Mouse (Mus musculus) CH12.LX (cell line): ENCODE results near the gene Esyt2. TPM values are rescaled to one million over a fixed set of nuclear protein-coding genes. Genes with fewer than 3 reads are reported as not detected.

Source experiments
- DNase-seq: peaks from one replicate; pipeline ENCODE4 v3.0.0-alpha.2; 2013; ENCODE audit errors: extremely low read depth
- H3K27ac ChIP-seq: 2 replicates; pipeline ENCODE4 v1.5.1; 2012; ENCODE audit warnings: low read depth, mild to moderate bottlenecking, control low read depth, moderate library complexity; ENCODE audit not compliant: insufficient read depth
- H3K27me3 ChIP-seq: replicated peaks from 2 replicates; pipeline ENCODE3; 2012; ENCODE audit warnings: inconsistent platforms
- H3K36me3 ChIP-seq, 2 experiments: replicated peaks in 1 of 2; 2 replicates each; pipeline versions ENCODE3 to v1.6.1; 2012; ENCODE audit warnings: inconsistent platforms in 1 of 2, low read length in 1 of 2, mild to moderate bottlenecking in 1 of 2, mixed read lengths in 1 of 2, moderate library complexity in 1 of 2; ENCODE audit not compliant: control insufficient read depth in 1 of 2, insufficient read depth in 1 of 2
- H3K4me1 ChIP-seq, 2 experiments: 2 replicates each; pipeline ENCODE4 v1.6.1; 2012; ENCODE audit warnings: inconsistent platforms in 1 of 2, moderate library complexity in 1 of 2; ENCODE audit not compliant: insufficient read depth in 2 of 2, control insufficient read depth in 1 of 2
- H3K4me2 ChIP-seq: 2 replicates; pipeline ENCODE4 v1.6.1; 2012; ENCODE audit warnings: low read depth, mild to moderate bottlenecking, control low read depth; ENCODE audit not compliant: poor library complexity, insufficient read depth, severe bottlenecking
- H3K4me3 ChIP-seq, 3 experiments: fragments of 150-350 bp in 1 of 3; sonication (generic) in 1 of 3; replicated peaks in 1 of 3; 2 replicates each; pipeline versions ENCODE3 to v1.5.1; 2011 to 2012; ENCODE audit warnings: low read depth in 2 of 3, low read length in 2 of 3, mild to moderate bottlenecking in 2 of 3, moderate library complexity in 2 of 3, control low read depth in 1 of 3, improper control_type of control experiment in 1 of 3, inconsistent platforms in 1 of 3, mixed read lengths in 1 of 3; ENCODE audit not compliant: poor library complexity in 1 of 3
- H3K79me2 ChIP-seq: replicated peaks from 2 replicates; pipeline ENCODE4 v1.6.1; 2012; ENCODE audit warnings: mild to moderate bottlenecking, moderate library complexity; ENCODE audit not compliant: control insufficient read depth, poor library complexity, insufficient read depth, severe bottlenecking; ENCODE audit errors: extremely low read depth
- H3K9ac ChIP-seq: 2 replicates; pipeline ENCODE4 v1.6.1; 2012; ENCODE audit warnings: low read depth, mild to moderate bottlenecking, control low read depth, moderate library complexity; ENCODE audit not compliant: insufficient read depth
- H3K9me3 ChIP-seq: replicated peaks from 2 replicates; pipeline ENCODE3; 2012; ENCODE audit warnings: low read length, inconsistent platforms, mixed read lengths
- CHD1 ChIP-seq: IDR thresholded peaks from 2 replicates; pipeline ENCODE4 v1.6.1; 2012; ENCODE audit warnings: low read depth, low read length, improper control_type of control experiment, inconsistent platforms
- CTCF ChIP-seq, 2 experiments: IDR thresholded peaks in 1 of 2; conservative IDR thresholded peaks in 1 of 2; 2 replicates each; pipeline ENCODE4 v1.5.1; 2011 to 2012; ENCODE audit warnings: low read depth in 2 of 2, low read length in 2 of 2, improper control_type of control experiment in 1 of 2, inconsistent platforms in 1 of 2, mild to moderate bottlenecking in 1 of 2, moderate library complexity in 1 of 2
- E2F4 ChIP-seq: IDR thresholded peaks from 2 replicates; pipeline ENCODE4 v1.6.1; 2011; ENCODE audit warnings: low read depth, low read length, improper control_type of control experiment; ENCODE audit not compliant: insufficient replicate concordance
- ETS1 ChIP-seq: conservative IDR thresholded peaks from 2 replicates; pipeline ENCODE4 v1.6.1; 2012; ENCODE audit warnings: low read depth, mild to moderate bottlenecking, inconsistent platforms, low read length, improper control_type of control experiment, moderate library complexity
- GABPA ChIP-seq: IDR thresholded peaks from 2 replicates; pipeline ENCODE4 v1.6.1; 2012; ENCODE audit warnings: low read depth, low read length, improper control_type of control experiment, inconsistent platforms; ENCODE audit not compliant: insufficient replicate concordance
- JUND ChIP-seq: conservative IDR thresholded peaks from 2 replicates; pipeline ENCODE4 v1.6.1; 2011; ENCODE audit warnings: low read depth, low read length, improper control_type of control experiment
- KAT2A ChIP-seq: IDR thresholded peaks from 2 replicates; pipeline ENCODE4 v1.6.1; 2012; ENCODE audit warnings: low read length, improper control_type of control experiment, inconsistent platforms; ENCODE audit not compliant: insufficient replicate concordance
- MAFK ChIP-seq: IDR thresholded peaks from 2 replicates; pipeline ENCODE4 v1.6.1; 2011; ENCODE audit warnings: low read length, improper control_type of control experiment; ENCODE audit not compliant: insufficient replicate concordance
- MAX ChIP-seq: IDR thresholded peaks from 2 replicates; pipeline ENCODE4 v1.6.1; 2011; ENCODE audit warnings: low read length, improper control_type of control experiment
- MXI1 ChIP-seq: IDR thresholded peaks from 2 replicates; pipeline ENCODE4 v1.6.1; 2011; ENCODE audit warnings: mild to moderate bottlenecking, low read depth, low read length, improper control_type of control experiment
- NELFE ChIP-seq: IDR thresholded peaks from 2 replicates; pipeline ENCODE4 v1.6.1; 2011; ENCODE audit warnings: low read depth, low read length, improper control_type of control experiment
- NRF1 ChIP-seq: IDR thresholded peaks from 2 replicates; pipeline ENCODE4 v1.6.1; 2014; ENCODE audit warnings: low read depth, mild to moderate bottlenecking, inconsistent platforms, low read length, improper control_type of control experiment, moderate library complexity
- POLR2AphosphoS2 ChIP-seq: IDR thresholded peaks from 2 replicates; pipeline ENCODE4 v1.6.1; 2011; ENCODE audit warnings: low read depth, low read length, improper control_type of control experiment
- RAD21 ChIP-seq: IDR thresholded peaks from 2 replicates; pipeline ENCODE4 v1.6.1; 2011; ENCODE audit warnings: low read depth, mild to moderate bottlenecking, low read length, improper control_type of control experiment, moderate library complexity
- RCOR1 ChIP-seq: conservative IDR thresholded peaks from 2 replicates; pipeline ENCODE4 v1.6.1; 2012; ENCODE audit warnings: low read depth, mild to moderate bottlenecking, inconsistent platforms, low read length, improper control_type of control experiment
- SMC3 ChIP-seq: IDR thresholded peaks from 2 replicates; pipeline ENCODE4 v1.6.1; 2011; ENCODE audit warnings: low read depth, low read length, improper control_type of control experiment
- TCF12 ChIP-seq: IDR thresholded peaks from 2 replicates; pipeline ENCODE4 v1.6.1; 2014; ENCODE audit warnings: low read depth, mild to moderate bottlenecking, inconsistent platforms, low read length, improper control_type of control experiment
- USF2 ChIP-seq: conservative IDR thresholded peaks from 2 replicates; pipeline ENCODE4 v1.6.1; 2011; ENCODE audit warnings: low read depth, low read length, improper control_type of control experiment
- ZC3H11A ChIP-seq: IDR thresholded peaks from 2 replicates; pipeline ENCODE4 v1.6.1; 2012; ENCODE audit warnings: low read depth, mild to moderate bottlenecking, inconsistent platforms, low read length, improper control_type of control experiment
- ZNF384 ChIP-seq: IDR thresholded peaks from 2 replicates; pipeline ENCODE4 v1.6.1; 2012; ENCODE audit warnings: low read depth, low read length, improper control_type of control experiment, inconsistent platforms
- dilution Hi-C: fragments of 300-500 bp; cut with MboI; formaldehyde crosslinking; loops from 2 replicates; pipeline ENCODE4 v1.14.3; 2020; ENCODE audit warnings: low sequenced_read_pairs; ENCODE audit not compliant: extremely low pct_unique_long_range_greater_than_20kb, extremely low pct_ligation_motif_present
- in situ Hi-C: fragments of 300-500 bp; cut with MboI; formaldehyde crosslinking; loops from 3 replicates; pipeline ENCODE4 v1.14.3; 2019; ENCODE audit warnings: low sequenced_read_pairs, low pct_ligation_motif_present, low pct_unique_long_range_greater_than_20kb, mixed read lengths
- polyA plus RNA-seq: library from polyadenylated mRNA; unstranded; fragments of >175 nt; gene quantifications from 2 replicates; pipeline ENCODE4 v1.2.1, GENCODE M21; 2012; ENCODE audit warnings: low read depth; ENCODE audit not compliant: insufficient read length
- total RNA-seq, 2 experiments: library from RNA; depleted of rRNA; stranded (reverse); fragments of 300-350 nt in 1 of 2; fragments of >200 nt in 1 of 2; gene quantifications; 2 replicates each; pipeline ENCODE4 v1.2.3; 2012 to 2014

The Esyt2 gene
- total and polyA plus RNA-seq, 3 experiments = 6.9 to 12.8 (median 8.2) TPM

- in situ Hi-C loops (no loop called here), dilution Hi-C loops (no loop called here)
- Histone ChIP-seq H3K27me3 (no peaks in the 10 kb centered on the region), H3K9me3 (no peaks in the 10 kb centered on the region), H3K27ac (no peak overlapping the region), H3K9ac (no peak overlapping the region), H3K4me2 (no peak overlapping the region), H3K36me3 (peaks cover 0 to 14% of the 10 kb centered on the region in 2 experiments), H3K4me1 (peaks cover 0 to 3% of the 10 kb centered on the region in 2 experiments; a peak in 1 of 4 replicates), H3K79me2 (no peaks in the 10 kb centered on the region), H3K4me3 (no peak overlapping the region)
- TF ChIP-seq RCOR1 (no peak), RAD21 (peak; percentile 70), MAFK (no peak), SMC3 (peak; percentile 55), CTCF (conservative IDR thresholded peaks at IDR 0.05 in 1 of 2, IDR thresholded peaks at IDR 0.05 in 1 of 2; ENCODE audit: low read depth in 2 of 2, low read length in 2 of 2) (peak in 1 of 2 experiments; percentile 59; a peak in 2 of 4 replicates), E2F4 (no peak), MXI1 (no peak)
- peak; percentile 13 for DNase-seq
These were observed 45.6 kb upstream of the Esyt2 start for GRCm38 (mm10) chr12:116235356-116235755.

- no peaks in the 10 kb centered on the region for H3K27me3 ChIP-seq
- no peak overlapping the region for H3K9ac ChIP-seq
- H3K79me2 ChIP-seq = no peaks in the 10 kb centered on the region
- no peak overlapping the region for H3K4me2 ChIP-seq
- in situ Hi-C loops = no loop called here
- H3K9me3 ChIP-seq = no peaks in the 10 kb centered on the region
- no peak overlapping the region for H3K27ac ChIP-seq
- H3K4me1 ChIP-seq = peaks cover 0 to 3% of the 10 kb centered on the region in 2 experiments; a peak in 1 of 4 replicates
- dilution Hi-C loops = no loop called here
- H3K36me3 ChIP-seq = peaks cover 3 to 22% of the 10 kb centered on the region in 2 experiments
- no peak overlapping the region for H3K4me3 ChIP-seq
- TF ChIP-seq GABPA = no peak
- TF ChIP-seq JUND = no peak
- TF ChIP-seq CHD1 = no peak
- TF ChIP-seq ZNF384 = no peak
- TF ChIP-seq NELFE = no peak
- no peak for TF ChIP-seq MAFK
- no peak for TF ChIP-seq ETS1
- TF ChIP-seq RAD21 = no peak
- no peak for TF ChIP-seq ZC3H11A
- no peak for TF ChIP-seq POLR2AphosphoS2
- TF ChIP-seq USF2 = no peak
- TF ChIP-seq TCF12 = no peak
- TF ChIP-seq MAX = no peak
- no peak for TF ChIP-seq E2F4
- no peak for TF ChIP-seq NRF1
- TF ChIP-seq KAT2A = no peak
- no peak for DNase-seq
These were observed 44.3 kb upstream of the Esyt2 start for GRCm38 (mm10) chr12:116236658-116237057.
